Mouse (Mus musculus) embryonic stem cell, embryonic (primary cell): ENCODE measurements around the gene Cd276.

ENCODE experiments used
- CTCF ChIA-PET, 4 experiments: fragments of 300-600 bp in 2 of 4; fragments of 350-600 bp in 2 of 4; sonication (Branson Sonifier 250); formaldehyde crosslinking; loops; one replicate each; lab custom pipeline; 2022; ENCODE audit warnings: inconsistent platforms in 2 of 4; lab: Charles Lee
- POLR2A ChIA-PET, 4 experiments: fragments of 300-600 bp in 2 of 4; fragments of 350-600 bp in 2 of 4; sonication (Branson Sonifier 250); formaldehyde crosslinking; loops; one replicate each; lab custom pipeline; 2022; ENCODE audit warnings: antibody characterized with exemption in 4 of 4, inconsistent platforms in 1 of 4; lab: Charles Lee

The Cd276 gene

DNA sequence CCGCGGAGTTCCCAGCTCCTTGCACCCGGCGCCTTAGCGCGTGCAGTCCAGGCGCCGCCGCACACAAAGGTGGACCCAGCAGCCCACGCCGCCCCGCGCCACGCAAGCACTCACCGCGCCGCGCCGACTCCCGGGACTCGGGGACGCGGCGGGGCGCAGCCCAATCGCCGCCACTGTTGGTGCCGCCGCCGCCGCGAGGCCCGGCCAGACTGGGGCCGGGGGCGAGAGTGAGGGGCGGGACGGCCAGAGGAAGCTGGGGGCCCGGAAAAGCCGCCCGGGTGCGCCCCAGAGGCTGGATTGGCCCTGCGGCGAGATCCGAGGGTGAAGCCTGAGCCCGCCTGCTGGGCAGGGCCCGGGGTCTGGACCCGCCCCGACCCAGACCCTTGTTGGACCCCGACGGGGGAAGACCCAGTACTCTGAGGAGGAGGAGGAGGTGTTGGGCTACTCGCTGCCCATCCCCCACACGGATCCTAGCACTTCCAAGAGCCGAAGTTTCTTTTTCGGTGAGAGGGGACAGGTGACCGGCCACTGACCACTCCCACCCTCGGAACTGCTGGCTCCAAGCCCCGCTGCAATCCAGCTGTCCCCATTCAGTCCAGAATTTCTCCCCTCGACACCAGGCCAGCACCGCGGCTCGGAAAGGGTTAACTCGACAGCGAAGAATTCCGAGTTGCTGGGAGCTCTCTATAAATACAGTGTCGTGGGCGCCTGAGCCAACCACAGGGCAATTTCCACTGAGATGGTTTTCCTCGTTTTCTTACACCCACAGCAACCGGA, at the start of gene Cd276:
TSS of gene Cd276 (minus strand) at position 530 of the 777 bp plus-strand sequence.
- CTCF ChIA-PET: interaction anchor here in 3 of 4 experiments (0.6 to 4.4 kb wide), 8 partner anchors 11 to 27 kb away, joined by 3 to 26 read pairs (median 4); partner anchors contain the start of gene Nptn (in 1 of the 3)
- POLR2A ChIA-PET: interaction anchor here (0.6 to 7.3 kb wide), 37 partner anchors 8 to 736 kb away, joined by 3 to 111 read pairs (median 5); partner anchors contain the start of genes Nptn (in 3 of the 4) and Adpgk (in 1 of the 4)

GRCm38 (mm10) chr9:58595313-58595712, 40.1 kb upstream of the Cd276 start:
- ChIA-PET CTCF (interaction anchor here (1.0 to 1.8 kb wide), 6 partner anchors 13 to 57 kb away, joined by 3 to 10 read pairs (median 4); partner anchors contain the start of gene Nptn (in 2 of the 4)), POLR2A (interaction anchor here in 3 of 4 experiments (0.7 to 12.0 kb wide), 7 partner anchors 9 to 35 kb away, joined by 3 to 199 read pairs (median 10); partner anchors contain the start of gene Nptn (in 3 of the 3))

DNA sequence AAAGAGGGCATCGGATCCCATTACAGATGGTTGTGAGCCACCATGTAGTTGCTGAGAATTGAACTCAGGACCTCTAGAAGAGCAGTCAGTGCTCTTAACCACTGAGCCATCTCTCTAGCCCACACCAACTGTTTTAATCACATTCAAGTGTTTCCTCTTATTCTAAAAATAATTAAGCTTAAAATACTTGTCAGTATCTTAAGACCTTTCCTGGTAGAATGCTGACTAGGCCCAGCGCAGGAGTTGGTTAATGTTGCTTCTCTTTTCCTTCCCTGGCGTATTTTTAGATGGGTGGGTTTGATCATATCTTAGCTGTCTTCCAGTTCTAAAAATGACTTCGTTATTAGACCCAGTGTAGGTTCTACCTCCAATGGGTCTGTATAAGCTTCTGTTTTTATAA, 33.4 kb upstream of the Cd276 start:
- CTCF ChIA-PET: interaction anchor here in 1 of 4 experiments (1.6 kb wide), 1 partner anchor 10 kb away, joined by 6 read pairs; no protein-coding TSS in a partner anchor

DNA sequence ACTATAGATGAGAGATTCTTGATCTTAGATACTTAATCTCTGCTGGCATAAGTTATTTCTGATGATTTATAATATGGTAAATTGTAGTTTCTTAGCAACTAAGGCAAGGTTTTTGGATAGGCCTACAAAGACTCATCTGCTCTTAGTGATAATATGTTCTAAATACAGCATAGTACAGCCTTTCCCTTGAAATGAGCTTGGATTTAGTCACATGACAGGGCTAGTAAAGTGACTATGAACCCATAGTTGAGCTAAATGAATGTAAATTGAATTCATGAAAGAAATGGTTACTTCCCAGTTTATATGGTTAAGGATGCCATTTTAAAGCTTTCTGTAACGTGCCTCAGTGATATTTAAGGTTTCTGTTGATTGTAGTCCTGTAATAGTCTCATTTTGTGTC, 29.1 kb upstream of the Cd276 start:
- POLR2A ChIA-PET: interaction anchor here in 3 of 4 experiments (0.5 to 10.4 kb wide), 20 partner anchors 10 to 395 kb away, joined by 3 to 199 read pairs (median 10); partner anchors contain the start of gene Cd276 (in 2 of the 3)
- CTCF ChIA-PET: interaction anchor here in 2 of 4 experiments (0.6 kb wide), 2 partner anchors 43 to 684 kb away, joined by 3 read pairs; no protein-coding TSS in a partner anchor

More for the DNA sequence above, 33.4 kb upstream of the Cd276 start:
- POLR2A ChIA-PET: interaction anchor here in 2 of 4 experiments (0.6 to 12.0 kb wide), 2 partner anchors 6 to 262 kb away, joined by 4 to 199 read pairs; partner anchors contain the start of gene Nptn (in 1 of the 2)

DNA sequence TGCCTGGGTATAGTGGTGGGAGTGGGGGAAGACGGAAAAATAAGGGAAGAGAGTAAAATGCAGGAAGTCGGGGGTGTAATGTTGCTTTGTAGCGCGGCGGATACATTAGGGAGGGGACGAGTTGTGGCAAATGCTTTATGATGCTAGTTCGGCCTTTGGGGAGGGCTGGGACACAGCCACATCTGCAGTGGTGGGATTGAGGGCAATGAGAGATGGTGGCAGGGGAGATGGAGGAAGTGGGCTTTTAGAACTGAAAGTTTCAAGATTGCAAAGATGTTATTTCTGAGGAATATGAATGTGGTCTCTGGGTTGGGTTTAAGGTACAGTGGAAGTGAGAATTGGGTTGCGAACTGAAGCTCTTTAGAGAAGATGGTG, 28.0 kb upstream of the Cd276 start:
- POLR2A ChIA-PET: interaction anchor here (0.5 to 10.4 kb wide), 62 partner anchors 10 to 1079 kb away, joined by 3 to 199 read pairs (median 5); partner anchors contain the start of genes Cd276 (in 2 of the 4), Adpgk (in 1 of the 4), Celf6 (in 1 of the 4) and Hcn4 (in 1 of the 4)

GRCm38 (mm10) chr9:58582581-58583266, 27.5 kb upstream of the Cd276 start:
- POLR2A ChIA-PET: interaction anchor here (0.6 to 10.4 kb wide), 126 partner anchors 10 to 1079 kb away, joined by 3 to 199 read pairs (median 4); partner anchors contain the start of genes Cd276 (in 3 of the 4), Adpgk (in 2 of the 4), Celf6 (in 2 of the 4) and Islr (in 2 of the 4)
- CTCF ChIA-PET: interaction anchor here in 3 of 4 experiments (0.6 to 1.9 kb wide), 12 partner anchors 11 to 688 kb away, joined by 3 to 6 read pairs (median 4); partner anchors contain the start of gene Cd276 (in 1 of the 3)

More for the DNA sequence above, 28.0 kb upstream of the Cd276 start:
- CTCF ChIA-PET: interaction anchor here (0.5 to 1.6 kb wide), 6 partner anchors 10 to 363 kb away, joined by 3 to 9 read pairs (median 4); no protein-coding TSS in a partner anchor

- ChIA-PET POLR2A (interaction anchor here (0.6 to 10.4 kb wide), 142 partner anchors 9 to 1078 kb away, joined by 3 to 199 read pairs (median 4); partner anchors contain the start of genes Cd276 (in 3 of the 4), Adpgk (in 2 of the 4), Islr (in 2 of the 4) and Islr2 (in 2 of the 4)), CTCF (interaction anchor here in 3 of 4 experiments (0.7 to 1.9 kb wide), 13 partner anchors 11 to 689 kb away, joined by 3 to 6 read pairs (median 3); partner anchors contain the start of gene Cd276 (in 1 of the 3))
These were observed 26.8 kb upstream of the Cd276 start, which contains the start of gene Nptn for GRCm38 (mm10) chr9:58581958-58582540. TSS of gene Nptn (plus strand) at chr9:58582240.

DNA sequence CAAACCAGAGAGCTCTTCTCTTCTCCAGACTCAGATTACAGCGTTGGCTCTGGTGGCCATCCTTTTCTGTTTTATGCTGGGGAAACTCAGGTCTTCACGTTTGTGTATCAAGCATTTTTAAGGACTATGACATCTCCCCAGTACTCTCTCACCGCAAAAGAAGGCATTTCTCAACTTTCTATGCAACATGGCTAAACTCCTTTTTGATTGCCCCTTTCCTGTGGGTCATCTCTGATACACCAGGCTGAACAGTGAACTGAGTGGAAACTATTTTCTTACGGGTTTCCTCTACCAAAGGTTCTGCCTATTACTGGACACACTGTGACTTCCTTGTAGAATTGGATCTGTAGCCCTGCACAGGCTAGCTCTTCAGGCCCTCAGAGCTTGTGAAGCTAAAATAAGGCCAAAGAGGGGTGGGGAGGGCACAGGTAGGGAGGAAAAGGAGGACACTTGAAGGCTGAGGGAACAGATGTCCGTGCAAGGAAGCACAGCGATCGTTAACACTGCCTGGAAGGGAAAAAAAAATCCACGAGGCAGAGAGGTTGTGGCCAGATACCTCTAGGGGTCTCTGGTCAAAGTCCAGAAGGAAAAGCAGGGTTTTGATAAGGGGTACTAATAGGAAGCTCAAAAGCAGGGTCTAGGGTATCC, 26.2 kb upstream of the Cd276 start:
- POLR2A ChIA-PET: interaction anchor here in 3 of 4 experiments (0.6 to 10.4 kb wide), 130 partner anchors 8 to 1078 kb away, joined by 3 to 199 read pairs (median 4); partner anchors contain the start of genes Cd276 (in 3 of the 3), Adpgk (in 2 of the 3), Celf6 (in 1 of the 3) and Hcn4 (in 1 of the 3)
- CTCF ChIA-PET: interaction anchor here (0.5 to 1.9 kb wide), 22 partner anchors 12 to 843 kb away, joined by 3 to 11 read pairs (median 4); partner anchors contain the start of gene Cd276 (in 1 of the 4)

DNA sequence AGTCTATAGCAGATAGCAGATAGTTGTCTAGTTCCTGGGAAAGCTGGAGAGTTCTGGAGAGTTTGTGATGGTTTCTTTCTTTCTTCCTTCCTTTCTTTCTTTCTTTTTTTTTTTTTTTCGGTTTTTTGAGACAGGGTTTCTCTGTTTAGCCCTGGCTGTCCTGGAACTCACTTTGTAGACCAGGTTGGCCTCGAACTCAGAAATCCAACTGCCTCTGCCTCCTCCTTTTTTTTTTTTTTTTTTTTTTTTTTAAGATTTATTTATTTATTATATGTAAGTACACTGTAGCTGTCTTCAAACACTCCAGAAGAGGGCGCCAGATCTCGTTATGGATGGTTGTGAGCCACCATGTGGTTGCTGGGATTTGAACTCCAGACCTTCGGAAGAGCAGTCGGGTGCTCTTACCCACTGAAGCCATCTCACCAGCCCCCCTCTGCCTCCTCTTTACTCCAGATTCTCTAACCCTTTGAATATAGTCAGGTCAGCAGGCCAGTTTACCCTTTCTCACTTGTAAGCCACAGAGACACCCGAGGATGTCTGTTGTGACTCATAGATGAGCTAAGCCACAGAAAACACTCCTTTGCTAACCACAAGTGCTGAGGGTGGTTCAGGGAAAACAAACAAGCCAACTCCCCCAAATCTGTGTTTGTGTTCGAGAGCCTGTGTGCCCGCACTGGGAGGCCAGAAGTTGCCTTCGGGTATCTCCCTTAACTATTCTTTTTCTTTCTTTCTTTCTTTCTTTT, 25.4 kb upstream of the Cd276 start:
- POLR2A ChIA-PET: interaction anchor here in 3 of 4 experiments (0.6 to 10.4 kb wide), 48 partner anchors 11 to 1122 kb away, joined by 3 to 199 read pairs (median 5); partner anchors contain the start of genes Cd276 (in 3 of the 3) and Adpgk (in 1 of the 3)
- CTCF ChIA-PET: interaction anchor here (0.5 to 1.9 kb wide), 33 partner anchors 13 to 844 kb away, joined by 3 to 14 read pairs (median 4); no protein-coding TSS in a partner anchor

DNA sequence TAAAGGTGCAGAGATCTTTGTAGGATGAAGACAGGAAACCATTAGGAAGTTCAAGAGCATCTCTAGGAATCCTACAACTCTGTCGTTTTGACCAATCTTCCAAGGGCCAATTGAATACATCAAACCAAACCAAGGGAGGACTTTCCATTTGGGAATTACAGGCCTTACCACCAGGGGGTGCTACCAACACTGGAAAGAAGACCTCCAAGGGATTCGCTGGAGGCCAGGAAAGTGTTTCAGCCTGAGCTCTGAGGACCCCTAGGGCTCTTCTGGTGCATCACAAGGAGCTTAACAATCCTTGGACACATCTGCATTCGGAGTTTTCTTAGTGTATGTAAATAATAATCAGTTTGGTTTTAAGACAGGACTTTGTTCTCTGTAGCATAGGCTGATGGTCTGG, 23.4 kb upstream of the Cd276 start:
- CTCF ChIA-PET: interaction anchor here (0.5 to 2.9 kb wide), 94 partner anchors 8 to 711 kb away, joined by 3 to 26 read pairs (median 4); partner anchors contain the start of genes Cd276 (in 3 of the 4) and Loxl1 (in 1 of the 4)
- POLR2A ChIA-PET: interaction anchor here in 3 of 4 experiments (0.7 to 10.4 kb wide), 35 partner anchors 8 to 903 kb away, joined by 3 to 199 read pairs (median 4); partner anchors contain the start of genes Adpgk (in 2 of the 3) and Cd276 (in 2 of the 3)

GRCm38 (mm10) chr9:58571001-58571400, 15.8 kb upstream of the Cd276 start:
- POLR2A ChIA-PET: interaction anchor here in 2 of 4 experiments (1.0 to 3.1 kb wide), 4 partner anchors 8 to 911 kb away, joined by 3 to 28 read pairs (median 8); partner anchors contain the start of gene Nptn (in 1 of the 2)
- CTCF ChIA-PET: interaction anchor here in 2 of 4 experiments (0.6 to 1.2 kb wide), 2 partner anchors 8 to 77 kb away, joined by 3 to 5 read pairs; no protein-coding TSS in a partner anchor

DNA sequence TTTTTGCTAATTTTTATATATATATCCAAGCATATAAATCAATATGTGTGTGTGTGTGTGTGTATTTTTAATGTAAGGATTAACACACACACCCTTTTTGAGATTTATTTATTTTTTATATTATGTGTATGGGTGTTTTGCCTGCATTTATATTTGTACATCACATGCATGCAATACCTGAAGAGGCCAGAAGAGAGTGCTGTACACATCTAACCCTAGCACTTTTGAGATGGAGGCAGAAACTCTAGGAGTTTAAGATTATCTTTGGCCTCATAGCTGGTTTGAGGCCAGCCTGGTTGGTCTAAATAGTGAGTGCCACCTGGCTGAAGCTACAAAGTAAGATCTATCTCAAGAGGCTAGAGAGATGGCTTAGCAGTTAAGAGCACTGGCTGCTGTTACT, 12.4 kb upstream of the Cd276 start:
- ChIA-PET POLR2A (interaction anchor here in 2 of 4 experiments (0.7 to 3.3 kb wide), 6 partner anchors 11 to 59 kb away, joined by 3 to 38 read pairs (median 4); partner anchors contain the start of genes Cd276 (in 1 of the 2) and Nptn (in 1 of the 2)), CTCF (interaction anchor here (0.6 to 1.5 kb wide), 10 partner anchors 10 to 319 kb away, joined by 3 to 11 read pairs (median 4); no protein-coding TSS in a partner anchor)

DNA sequence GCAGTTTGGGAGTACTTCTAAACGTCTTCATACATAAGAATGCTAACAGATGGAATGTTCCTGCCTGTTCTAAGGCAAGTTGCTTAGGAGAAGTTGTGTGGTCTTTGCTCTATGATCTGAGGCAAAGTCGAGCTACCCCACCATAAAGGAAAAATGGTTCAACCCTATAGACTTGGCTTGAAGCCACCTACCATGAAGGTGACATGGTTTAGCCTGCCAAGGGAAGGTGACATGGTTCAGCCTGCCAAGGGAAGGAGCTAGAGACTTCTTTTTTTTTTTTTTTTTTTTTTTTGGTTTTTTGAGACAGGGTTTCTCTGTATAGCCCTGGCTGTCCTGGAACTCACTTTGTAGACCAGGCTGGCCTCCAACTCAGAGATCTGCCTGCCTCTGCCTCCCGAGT, 10.7 kb upstream of the Cd276 start:
- POLR2A ChIA-PET: interaction anchor here in 3 of 4 experiments (0.7 to 4.6 kb wide), 18 partner anchors 8 to 89 kb away, joined by 3 to 59 read pairs (median 4); partner anchors contain the start of genes Nptn (in 3 of the 3) and Cd276 (in 1 of the 3)
- CTCF ChIA-PET: interaction anchor here (0.6 to 2.7 kb wide), 9 partner anchors 11 to 528 kb away, joined by 3 to 19 read pairs (median 3); no protein-coding TSS in a partner anchor

DNA sequence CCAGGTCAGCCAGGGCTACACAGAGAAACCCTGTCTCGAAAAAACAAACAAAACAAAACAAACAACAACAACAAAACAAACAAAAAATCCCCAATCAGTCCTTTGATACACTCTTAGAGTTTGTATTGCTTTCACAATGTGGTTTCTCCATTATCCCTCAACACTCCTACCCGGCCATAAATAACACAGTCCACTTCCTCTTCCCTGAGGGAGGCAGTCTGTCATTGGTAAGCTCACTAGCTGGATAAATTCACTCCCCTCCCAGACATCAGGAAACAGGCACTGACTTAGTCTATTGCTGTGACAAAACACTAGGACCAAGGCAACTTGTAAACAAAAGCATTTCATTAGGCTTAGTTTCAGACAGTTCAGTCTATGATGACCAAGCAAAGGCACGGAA, 5.0 kb upstream of the Cd276 start:
- ChIA-PET CTCF (interaction anchor here in 1 of 4 experiments (0.6 to 2.6 kb wide), 2 partner anchors 19 to 25 kb away, joined by 3 to 8 read pairs; no protein-coding TSS in a partner anchor), POLR2A (interaction anchor here in 3 of 4 experiments (0.8 to 1.6 kb wide), 6 partner anchors 8 to 23 kb away, joined by 3 to 6 read pairs (median 4); partner anchors contain the start of gene Nptn (in 2 of the 3))
